Mouse (Mus musculus) liver, adult 2 months (tissue): ENCODE measurements around the gene Rps3. TPM values are rescaled to one million over a fixed set of nuclear protein-coding genes. Genes with fewer than 3 reads are reported as not detected.
A peak's percentile ranks its signal among the peaks of the same experiment; 100 is the strongest.
"Not testable (repeated sequence)": the region's sequence is repeated elsewhere in the genome, so short reads cannot be mapped to it uniquely, and the experiment has no call there.

Source experiments
- DNase-seq: peaks from one replicate; pipeline ENCODE4 v3.0.0-alpha.2; 2011; ENCODE audit warnings: low read depth, low spot score; ENCODE audit errors: extremely low read depth
- H3K27ac ChIP-seq: fragments of 200-500 bp; replicated peaks from 2 replicates; pipeline ENCODE4 v1.5.1; 2012; ENCODE audit warnings: low read depth, mild to moderate bottlenecking, control low read depth, inconsistent platforms, low read length; ENCODE audit not compliant: insufficient read depth
- H3K27me3 ChIP-seq: fragments of 200-500 bp; 2 replicates; pipeline ENCODE4 v1.6.1; 2012; ENCODE audit warnings: mild to moderate bottlenecking, moderate library complexity, low read length, inconsistent platforms; ENCODE audit not compliant: control insufficient read depth, insufficient read depth
- H3K36me3 ChIP-seq: fragments of 200-500 bp; 2 replicates; pipeline ENCODE4 v1.6.1; 2012; ENCODE audit warnings: low read length, inconsistent platforms; ENCODE audit not compliant: control insufficient read depth, insufficient read depth
- H3K4me1 ChIP-seq: fragments of 200-500 bp; 2 replicates; pipeline ENCODE4 v1.6.1; 2011; ENCODE audit warnings: low read length; ENCODE audit not compliant: control insufficient read depth, insufficient read depth
- H3K4me3 ChIP-seq: fragments of 200-500 bp; 2 replicates; pipeline ENCODE4 v1.5.1; 2011; ENCODE audit warnings: low read depth, mild to moderate bottlenecking, control low read depth, low read length, moderate library complexity; ENCODE audit not compliant: insufficient read depth
- H3K79me2 ChIP-seq: fragments of 200-500 bp; 2 replicates; pipeline ENCODE4 v1.6.1; 2012; ENCODE audit warnings: inconsistent platforms, mild to moderate bottlenecking, low read length, moderate library complexity; ENCODE audit not compliant: control insufficient read depth, insufficient read depth
- H3K9ac ChIP-seq: fragments of 200-500 bp; 2 replicates; pipeline ENCODE4 v1.6.1; 2012; ENCODE audit warnings: low read depth, mild to moderate bottlenecking, control low read depth, inconsistent platforms, low read length
- CTCF ChIP-seq: fragments of 200-500 bp; IDR thresholded peaks from 2 replicates; pipeline ENCODE4 v1.5.1; 2011; ENCODE audit warnings: low read depth, low read length, control low read depth
- POLR2A ChIP-seq: fragments of 200-500 bp; IDR thresholded peaks from 2 replicates; pipeline ENCODE4 v1.6.1; 2011; ENCODE audit warnings: low read length, control low read depth; ENCODE audit not compliant: insufficient read depth; ENCODE audit errors: extremely low read depth
- WGBS: fragments of 180-500 bp; shearing (Covaris S2); methylation state at CpG from one replicate; pipeline ENCODE4 v1.1.7; 2018; 5-methylcytosine and 5-hydroxymethylcytosine counted together
- polyA plus RNA-seq: library from polyadenylated mRNA; depleted of rRNA; stranded (reverse); fragments of >200 nt; gene quantifications from 2 replicates; pipeline ENCODE4 v1.2.3, GENCODE M21; 2012
- total RNA-seq: library from RNA; depleted of rRNA; stranded (reverse); fragments of >200 nt; gene quantifications from 2 replicates; pipeline ENCODE4 v1.2.3, GENCODE M21; 2014

Gene Rps3
- total and polyA plus RNA-seq, 2 experiments = 147 to 473 TPM

DNA sequence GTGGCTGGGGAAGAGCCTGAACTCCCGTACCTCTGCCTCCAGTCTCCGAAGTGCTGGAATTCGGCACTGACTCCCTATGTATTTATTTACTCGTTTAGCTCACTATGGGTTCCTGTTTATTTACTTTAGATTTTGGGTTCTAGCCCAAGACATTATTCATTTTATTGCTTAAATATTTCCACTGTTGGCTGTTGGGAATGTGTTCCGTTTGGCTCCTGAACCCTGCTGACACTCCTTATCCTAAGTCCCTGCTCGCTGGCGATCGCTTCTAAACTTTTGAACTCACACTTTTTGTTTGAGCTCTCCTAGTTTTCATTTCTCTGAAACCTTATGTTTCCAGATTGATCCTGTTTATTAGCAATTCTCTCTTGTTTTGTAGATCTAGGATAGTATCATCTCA lies 39.6 kb upstream of the Rps3 start:
- H3K36me3 ChIP-seq = no peaks in the 10 kb centered on the region
- H3K4me1 ChIP-seq = peaks cover 2% of the 10 kb centered on the region; the same call in 1 of the 2 replicates
- H3K27ac ChIP-seq = no peak overlapping the region
- H3K4me3 ChIP-seq = no peak overlapping the region
- TF ChIP-seq CTCF (no peak), POLR2A (no peak)
- no peak overlapping the region for H3K9ac ChIP-seq
- 65% methylated on average over 8 of the region's 8 CpGs for WGBS
- peak; percentile 33 for DNase-seq
- H3K79me2 ChIP-seq = no peaks in the 10 kb centered on the region
- no peaks in the 10 kb centered on the region for H3K27me3 ChIP-seq

DNA sequence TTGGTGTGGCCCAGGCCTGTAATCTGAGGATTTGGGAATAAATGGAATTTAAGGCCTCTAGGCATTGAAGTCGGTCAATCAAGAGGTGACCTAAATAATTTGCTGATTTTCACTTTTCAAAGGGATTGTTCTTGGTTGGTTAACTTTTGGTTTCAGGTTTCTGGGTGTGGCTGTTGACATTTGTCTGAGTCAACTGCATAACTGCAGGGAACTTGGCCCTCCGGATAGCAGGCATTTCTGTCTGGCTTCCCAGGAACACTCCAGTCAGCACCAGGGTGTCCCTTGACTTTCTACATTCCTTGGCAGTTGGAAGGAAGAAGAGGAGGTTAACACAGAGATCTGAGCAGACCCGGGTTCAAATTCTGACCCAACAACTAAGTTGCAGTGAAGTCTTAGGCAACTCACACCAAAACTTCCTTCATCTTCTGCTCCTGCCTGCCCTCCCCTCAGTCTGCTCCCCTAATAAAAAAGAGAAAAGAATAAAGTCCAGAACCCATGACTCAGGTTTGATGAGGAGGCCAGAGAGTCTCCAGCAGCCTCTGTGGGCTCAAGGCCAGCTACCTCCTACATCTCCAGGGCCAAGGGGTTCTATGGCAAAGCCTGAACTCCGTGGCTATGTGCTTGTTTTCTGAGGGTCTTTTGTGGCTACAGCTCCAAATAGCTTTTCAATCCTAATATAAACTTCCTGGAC lies 35.6 kb upstream of the Rps3 start:
- H3K27me3 ChIP-seq = no peaks in the 10 kb centered on the region
- no peaks in the 10 kb centered on the region for H3K36me3 ChIP-seq
- no peak overlapping the region for H3K4me3 ChIP-seq
- no peak overlapping the region for H3K9ac ChIP-seq
- TF ChIP-seq CTCF (no peak), POLR2A (no peak)
- H3K79me2 ChIP-seq = no peaks in the 10 kb centered on the region
- peaks cover 2% of the 10 kb centered on the region; the same call in 1 of the 2 replicates for H3K4me1 ChIP-seq
- 50% methylated on average over 4 of the region's 4 CpGs for WGBS
- no peak overlapping the region for H3K27ac ChIP-seq
- DNase-seq = no peak

- Histone ChIP-seq H3K9ac (no peak overlapping the region), H3K79me2 (no peaks in the 10 kb centered on the region), H3K36me3 (no peaks in the 10 kb centered on the region), H3K27me3 (no peaks in the 10 kb centered on the region), H3K4me1 (no peaks in the 10 kb centered on the region), H3K27ac (no peak overlapping the region), H3K4me3 (no peak overlapping the region)
- WGBS = 87% methylated on average over 3 of the region's 3 CpGs
- no peak for TF ChIP-seq CTCF
- TF ChIP-seq POLR2A = no peak
- DNase-seq = no peak
Measured at GRCm38 (mm10) chr7:99516814-99517157, 33.2 kb upstream of the Rps3 start.

GRCm38 (mm10) chr7:99516092-99516813 lies 32.7 kb upstream of the Rps3 start:
- TF ChIP-seq CTCF (no peak), POLR2A (no peak)
- WGBS = 85% methylated on average over 9 of the region's 9 CpGs
- Histone ChIP-seq H3K27ac (no peak overlapping the region), H3K36me3 (no peaks in the 10 kb centered on the region), H3K9ac (no peak overlapping the region), H3K79me2 (no peaks in the 10 kb centered on the region), H3K4me3 (no peak overlapping the region), H3K4me1 (no peaks in the 10 kb centered on the region), H3K27me3 (no peaks in the 10 kb centered on the region)
- DNase-seq = no peak

DNA sequence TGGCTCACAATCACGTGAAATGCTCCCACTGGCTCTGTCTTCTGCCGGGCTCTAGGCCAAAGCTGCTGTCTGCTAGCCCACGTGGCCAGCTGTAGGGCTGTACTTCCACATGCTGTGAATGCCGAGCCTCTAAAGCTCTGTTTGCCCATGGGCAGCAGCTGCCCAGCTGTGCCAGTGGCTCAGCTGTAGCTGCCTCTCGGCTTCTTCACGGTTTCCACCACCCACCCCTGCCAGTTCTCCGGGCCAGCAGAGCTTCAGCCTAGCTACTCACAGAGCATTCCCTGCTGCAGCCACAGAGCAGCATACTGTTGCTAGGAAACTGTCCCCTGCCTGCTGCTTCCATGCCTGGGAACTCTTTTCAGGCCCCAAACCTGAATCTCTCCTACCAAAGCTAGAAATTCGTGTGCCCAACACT lies 26.6 kb upstream of the Rps3 start:
- no peak overlapping the region for H3K4me3 ChIP-seq
- H3K9ac ChIP-seq = no peak overlapping the region
- H3K4me1 ChIP-seq = no peaks in the 10 kb centered on the region; the same call in 1 of the 2 replicates
- H3K27me3 ChIP-seq = no peaks in the 10 kb centered on the region
- H3K36me3 ChIP-seq = no peaks in the 10 kb centered on the region
- TF ChIP-seq POLR2A (no peak), CTCF (no peak)
- no peak overlapping the region for H3K27ac ChIP-seq
- H3K79me2 ChIP-seq = no peaks in the 10 kb centered on the region
- no peak for DNase-seq
- 22% methylated on average over 8 of the region's 8 CpGs for WGBS

DNA sequence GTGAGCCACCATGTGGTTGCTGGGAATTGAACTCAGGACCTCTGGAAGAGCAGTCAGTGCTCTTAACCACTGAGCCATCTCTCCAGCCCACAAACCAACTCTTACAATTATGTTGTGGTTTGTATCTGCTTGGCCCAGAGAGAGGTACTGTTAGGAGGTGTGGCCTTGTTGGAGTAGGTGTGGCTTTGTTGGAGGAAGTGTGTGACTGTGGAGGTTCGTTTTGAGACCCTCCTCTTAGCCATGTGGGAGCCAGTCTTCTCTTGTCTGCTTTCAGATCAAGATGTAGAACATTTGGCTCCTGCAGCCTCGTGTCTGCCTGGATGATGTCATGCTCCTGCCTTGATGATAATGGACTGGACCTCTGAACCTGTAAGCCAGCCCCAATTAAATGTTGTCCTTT lies 24.6 kb upstream of the Rps3 start:
- not testable (repeated sequence) for H3K27me3 ChIP-seq, H3K4me1 ChIP-seq, DNase-seq, H3K36me3 ChIP-seq, H3K4me3 ChIP-seq, H3K79me2 ChIP-seq, H3K27ac ChIP-seq, H3K9ac ChIP-seq
- 35% methylated on average over 2 of the region's 2 CpGs for WGBS
